Mouse (Mus musculus) c-Kit-positive CD71-positive TER-119-negative erythroid progenitor cells, embryonic 14.5 days (primary cell): Measurements from ENCODE around the gene Dnajc4.
"Not testable (repeated sequence)": the region's sequence is repeated elsewhere in the genome, so short reads cannot be mapped to it uniquely, and the experiment has no call there.

Source experiments
- DNase-seq: peaks from one replicate; pipeline ENCODE4 v3.0.0-alpha.2; 2013; ENCODE audit warnings: low read depth

The Dnajc4 gene

DNA sequence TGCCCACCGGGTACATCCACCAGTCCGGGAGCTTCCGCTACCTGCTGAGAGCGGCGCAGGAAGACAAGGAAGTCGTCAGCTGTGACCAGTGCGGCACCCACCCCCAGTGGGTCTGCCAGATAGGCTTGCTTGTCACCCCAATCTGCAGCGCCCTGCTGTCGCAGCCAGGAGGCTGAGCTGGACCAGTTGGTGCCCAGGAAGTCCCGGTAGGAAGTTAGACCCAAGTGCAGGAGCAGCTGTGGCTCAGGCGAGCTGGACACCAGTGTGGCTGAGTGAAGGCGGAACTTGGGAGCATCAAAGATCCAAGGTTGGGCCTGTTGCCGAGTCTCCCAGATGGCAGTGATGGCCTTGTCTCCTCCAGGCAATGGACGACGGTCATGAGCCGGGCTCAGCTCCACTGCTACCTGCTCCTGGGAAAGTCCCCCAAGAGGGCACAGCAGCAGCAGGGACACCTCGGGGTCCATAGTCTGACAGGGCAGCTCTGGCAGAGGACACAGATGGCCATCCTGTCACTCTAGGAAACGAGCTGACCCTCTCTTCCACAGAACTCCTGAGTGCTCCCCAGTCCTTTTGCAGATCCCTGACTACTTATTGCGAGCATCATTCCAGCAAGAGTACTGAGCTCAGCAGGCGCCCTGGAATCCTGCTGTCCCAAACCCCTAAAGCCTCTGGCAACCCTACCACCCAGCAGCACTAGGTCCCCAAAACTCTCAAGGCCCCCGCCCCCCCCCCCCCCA, 3.1 kb upstream of the Dnajc4 start:
- no peak for DNase-seq

DNA sequence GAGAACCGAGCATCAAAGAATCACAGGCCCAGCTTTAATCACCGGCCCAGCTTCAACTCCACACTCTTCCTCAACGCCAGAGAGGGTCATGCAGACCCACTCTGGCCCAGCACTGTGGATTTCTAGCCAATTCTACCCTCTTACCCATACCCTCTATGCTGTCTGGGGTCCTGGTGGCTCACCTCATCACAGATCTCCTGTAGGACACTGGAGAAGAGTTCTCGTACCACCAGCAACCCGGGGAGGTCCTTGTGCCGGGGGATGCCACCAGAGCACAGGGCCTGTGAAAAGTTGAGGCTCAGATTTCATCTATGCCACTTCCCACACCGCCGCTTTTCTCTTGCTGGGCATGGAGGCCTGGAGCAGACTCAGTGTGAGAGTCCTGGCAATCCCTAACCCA, 2.1 kb upstream of the Dnajc4 start:
- DNase-seq, result no peak

DNA sequence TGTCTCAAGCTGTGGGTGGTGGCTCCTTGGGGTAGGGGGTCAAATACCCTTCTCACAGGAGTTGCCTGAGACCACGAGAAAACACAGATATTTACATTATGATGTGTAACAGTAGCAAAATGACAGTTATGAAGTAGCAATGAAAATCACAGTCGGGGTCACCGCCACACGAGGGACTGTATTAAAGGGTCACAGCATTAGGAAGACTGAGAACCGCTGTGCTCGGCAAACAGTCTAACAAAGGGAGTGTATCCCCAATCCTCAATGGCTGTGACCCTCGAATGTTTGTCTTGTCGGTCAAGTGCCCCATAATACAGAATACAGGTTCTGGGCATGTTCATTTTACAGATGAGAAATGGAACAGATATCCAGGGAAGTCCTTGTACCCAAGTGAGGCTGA, 1.6 kb upstream of the Dnajc4 start:
- DNase-seq, result no peak

DNA sequence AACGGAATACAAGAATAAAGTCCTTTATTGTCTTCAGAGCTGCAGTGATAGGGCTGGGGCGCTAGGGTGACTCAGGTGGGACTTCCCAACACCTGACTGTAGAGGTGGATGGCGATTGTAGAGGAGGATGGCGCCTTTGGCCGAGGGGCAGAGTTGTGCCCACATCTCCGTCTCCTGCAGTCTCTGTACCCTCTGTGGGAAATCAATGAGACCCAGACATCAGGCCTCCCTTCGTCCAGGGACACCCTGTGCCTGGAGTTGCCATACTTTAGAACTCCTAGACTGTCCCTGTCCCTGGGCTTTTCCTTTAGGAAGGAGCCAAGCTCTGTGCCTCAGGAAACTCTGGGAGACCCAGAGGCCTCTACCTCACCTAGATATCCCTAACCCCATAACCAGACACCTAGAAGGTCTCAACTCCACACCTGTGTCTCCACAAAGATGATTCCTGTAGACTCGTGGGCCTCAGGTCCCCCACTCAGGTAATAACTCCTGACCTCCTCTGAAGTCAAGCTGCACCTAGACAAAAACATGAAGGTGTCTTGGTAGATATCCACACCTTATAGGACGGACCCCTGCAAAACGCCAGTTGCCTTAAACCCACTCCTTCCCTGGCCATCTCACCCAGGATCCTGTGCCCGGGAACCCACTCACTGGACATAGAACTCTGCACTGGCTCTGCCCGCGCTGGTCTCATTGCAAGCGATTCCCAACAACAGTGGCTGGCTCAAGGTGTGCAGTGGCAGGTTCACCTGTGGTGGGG, 819 bp upstream of the Dnajc4 start:
- no peak for DNase-seq

DNA sequence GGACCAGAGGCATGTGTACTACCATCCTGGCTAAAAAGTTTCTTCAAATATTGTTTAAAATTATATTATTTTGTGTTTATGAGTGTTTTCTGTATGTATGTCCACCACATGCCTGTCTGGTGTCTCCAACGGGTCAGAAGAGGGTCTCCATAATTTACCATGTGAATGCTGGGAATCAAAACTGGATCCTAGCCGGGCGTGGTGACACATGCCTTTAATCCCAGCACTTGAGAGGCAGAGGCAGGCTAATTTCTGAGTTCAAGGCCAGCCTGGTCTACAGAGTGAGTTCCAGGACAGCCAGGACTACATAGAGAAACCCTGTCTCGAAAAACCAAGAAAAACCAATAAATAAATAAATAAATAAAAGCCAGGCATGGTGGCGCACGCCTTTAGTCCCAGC, 1.2 kb downstream of the Dnajc4 start:
- not testable (repeated sequence) for DNase-seq

DNA sequence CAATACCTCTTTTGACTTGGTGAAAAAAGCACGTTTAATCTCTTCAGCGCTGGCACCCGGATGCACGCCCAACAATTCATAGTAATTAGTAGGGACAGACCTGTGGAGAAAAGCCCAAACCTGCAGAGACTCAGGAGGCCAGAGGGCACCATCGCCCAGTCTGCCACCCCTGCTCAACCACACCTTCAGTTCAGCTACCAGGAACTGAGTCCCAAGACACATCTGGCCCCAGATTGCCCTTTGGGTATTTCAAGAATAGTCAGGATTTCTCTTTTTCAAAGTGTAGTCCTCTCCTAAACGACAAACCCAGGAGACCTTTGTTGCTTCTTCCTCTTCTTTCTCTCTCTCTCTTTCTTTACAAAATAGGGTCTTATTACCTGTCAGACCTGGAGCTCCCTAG, 1.7 kb downstream of the Dnajc4 start:
- DNase-seq, result no peak

DNA sequence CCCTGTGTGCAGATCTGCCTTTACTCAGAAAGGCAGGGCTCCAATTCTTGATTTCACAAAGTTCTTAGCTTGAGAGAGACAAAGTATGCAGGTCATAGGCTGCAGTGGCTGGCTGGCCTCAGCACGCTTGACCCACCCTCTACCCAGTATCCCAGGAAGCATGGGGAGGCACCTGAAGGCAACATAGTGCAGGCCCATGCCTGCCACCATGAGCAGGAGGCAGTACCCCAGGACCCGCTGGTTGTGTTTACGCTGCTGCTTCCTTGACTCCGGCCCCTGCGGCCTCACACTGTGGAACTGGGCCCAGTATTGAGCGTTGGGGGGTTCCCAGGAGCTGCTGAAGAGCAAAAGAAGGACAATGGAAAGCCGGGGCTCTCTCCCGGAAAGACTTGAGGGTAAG, 3.1 kb downstream of the Dnajc4 start:
- no peak for DNase-seq

DNA sequence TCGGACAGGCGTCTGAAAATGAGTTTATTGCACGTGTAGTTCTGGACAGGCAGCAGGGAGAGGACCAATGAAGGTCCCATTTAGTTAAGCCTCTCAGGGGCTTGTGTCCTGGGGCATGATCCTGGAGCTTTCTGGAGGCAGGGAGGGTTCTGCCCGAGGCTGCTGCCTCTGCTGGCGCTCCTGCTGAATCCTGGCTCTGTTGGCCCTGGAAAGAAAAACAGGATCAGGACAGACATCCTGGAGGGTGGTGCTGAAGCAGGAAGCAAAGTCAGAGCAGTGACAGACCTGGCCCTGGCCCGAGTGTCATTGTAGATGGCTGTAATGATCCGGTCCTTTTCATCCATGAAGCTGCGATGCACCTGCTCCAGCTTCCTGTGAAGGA, 4.5 kb downstream of the Dnajc4 start:
- no peak for DNase-seq

DNA sequence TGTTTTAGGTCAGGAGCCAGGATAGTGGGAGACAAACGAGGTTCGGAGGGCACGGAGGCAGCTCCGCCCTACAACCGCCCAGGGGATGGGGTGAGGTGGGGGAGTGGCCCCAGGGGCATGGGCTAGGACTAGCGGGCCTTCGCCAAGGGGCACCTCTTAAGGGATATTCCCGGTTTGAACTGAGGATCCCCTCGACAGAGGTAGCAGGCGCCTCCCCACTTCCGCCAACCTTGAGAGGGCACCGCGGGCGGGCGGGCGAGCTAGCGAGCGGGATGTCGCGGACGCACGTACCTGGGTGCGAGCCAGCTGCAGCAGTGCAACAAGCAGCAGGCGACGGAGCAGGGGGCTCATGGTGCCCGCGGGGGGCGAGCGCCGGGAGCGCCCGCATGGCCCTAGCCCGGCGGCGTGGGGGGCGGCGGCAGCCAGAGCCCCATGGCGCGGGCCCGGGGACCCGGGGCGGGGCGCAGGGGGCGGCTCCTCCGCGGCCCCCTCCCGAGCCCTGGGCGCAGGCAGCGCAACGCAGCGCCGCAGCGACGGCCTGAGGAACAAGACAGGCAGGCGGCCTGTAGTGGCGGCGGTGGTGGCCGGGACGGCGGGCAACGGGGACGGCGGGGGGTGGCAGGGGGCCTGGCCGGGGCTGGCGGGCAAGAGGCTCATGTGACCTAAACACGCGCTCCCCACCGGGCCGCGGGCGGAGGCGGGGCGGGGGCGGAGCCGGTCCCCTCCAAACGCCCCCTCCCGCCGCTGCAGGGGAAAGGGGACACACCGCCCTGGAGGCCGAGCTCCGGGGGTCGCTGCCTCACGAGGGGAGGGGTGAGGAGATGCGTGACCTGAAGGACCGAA, 5.1 kb downstream of the Dnajc4 start, which contains the start of gene Vegfb:
TSS of gene Vegfb (minus strand) at position 591 of the 843 bp plus-strand sequence.
- DNase-seq, result no peak

DNA sequence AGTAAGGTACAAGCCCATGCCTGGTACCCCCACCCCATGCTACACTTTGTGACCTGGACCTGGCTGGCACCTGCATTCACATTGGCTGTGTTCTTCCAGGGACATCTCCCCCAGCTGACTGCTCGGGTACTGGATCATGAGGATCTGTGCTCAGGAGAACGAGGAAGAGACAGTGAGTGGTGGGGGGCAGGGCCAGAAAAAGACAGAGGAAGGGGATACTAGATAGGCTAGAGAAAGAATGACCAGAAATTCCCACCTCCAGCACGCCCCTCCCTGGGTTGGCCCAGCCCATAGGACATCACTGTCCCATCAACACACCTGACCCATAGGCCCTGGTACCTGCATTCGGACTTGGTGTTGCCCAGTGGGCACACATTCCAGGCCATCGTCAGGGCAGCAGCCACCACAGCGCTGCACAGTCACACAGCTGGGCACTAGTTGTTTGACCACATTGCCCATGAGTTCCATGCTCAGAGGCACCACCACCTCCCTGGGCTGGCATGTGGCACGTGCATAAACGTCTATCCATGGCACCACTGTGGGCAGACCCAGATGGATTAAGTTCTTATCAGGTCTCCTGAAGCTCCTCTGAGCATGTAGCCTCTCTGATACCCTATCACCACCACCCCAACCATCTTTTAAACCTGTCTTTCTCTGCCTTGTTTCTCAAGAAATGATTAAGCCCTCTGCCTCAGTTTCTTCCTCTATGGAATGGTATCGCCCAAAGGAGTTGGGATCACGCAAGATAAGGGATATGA, 6.2 kb downstream of the Dnajc4 start:
- no peak for DNase-seq

DNA sequence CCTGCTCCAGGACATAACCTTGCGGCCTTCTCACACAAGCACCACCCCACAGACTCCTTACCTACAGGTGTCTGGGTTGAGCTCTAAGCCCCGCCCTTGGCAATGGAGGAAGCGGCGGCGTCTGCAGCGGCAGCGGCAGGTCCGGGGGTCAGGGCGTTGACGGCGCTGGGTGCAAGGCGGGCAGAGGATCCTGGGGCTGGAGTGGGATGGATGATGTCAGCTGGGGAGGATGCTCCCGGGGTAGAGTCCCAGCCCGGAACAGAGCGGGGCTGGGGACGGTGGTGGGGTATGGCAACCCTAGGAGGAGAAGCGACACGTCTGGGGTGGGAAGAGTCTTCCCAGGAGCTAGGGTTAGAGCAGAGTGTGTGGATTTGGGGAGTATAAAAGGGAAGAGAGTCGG, 7.1 kb downstream of the Dnajc4 start:
- no peak for DNase-seq

DNA sequence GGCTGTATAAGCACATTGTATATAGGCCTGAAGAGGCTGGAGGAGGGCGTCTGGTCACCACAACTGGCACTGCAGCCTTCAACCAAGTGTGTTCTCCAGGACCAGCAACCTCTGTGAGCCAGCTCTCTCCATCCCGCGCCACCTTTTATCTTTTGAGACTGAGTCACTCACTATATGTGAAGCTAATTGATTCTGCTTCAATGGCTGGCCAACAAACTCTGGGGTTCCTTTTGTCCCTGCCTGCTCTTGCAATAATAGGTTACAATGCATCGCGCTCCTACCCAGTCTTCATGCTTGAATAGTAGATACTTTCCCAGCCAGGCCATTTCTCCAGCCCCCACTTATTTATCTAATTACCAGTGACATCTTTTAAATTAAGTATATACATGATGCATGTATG, 8.8 kb downstream of the Dnajc4 start:
- DNase-seq, result no peak

DNA sequence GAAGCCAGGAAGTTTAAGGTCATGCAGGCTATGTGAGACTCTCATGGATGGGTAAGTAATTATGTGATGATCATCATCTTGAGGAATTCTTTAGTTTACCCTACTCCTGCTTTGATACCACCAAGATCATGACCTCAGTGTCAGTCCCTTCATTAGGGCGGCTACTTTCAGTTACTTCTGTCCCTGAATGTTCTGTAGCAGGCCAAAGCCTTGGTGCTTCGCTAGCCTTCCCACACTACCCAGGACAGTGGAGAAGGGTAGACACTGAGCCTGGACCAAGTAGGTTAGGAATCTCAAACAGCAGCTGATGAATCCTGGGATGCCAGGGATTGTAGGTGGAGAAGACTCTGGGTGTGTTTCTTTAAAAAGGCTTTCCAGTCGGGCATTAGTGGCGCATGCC, 10.9 kb downstream of the Dnajc4 start:
- no peak for DNase-seq

DNA sequence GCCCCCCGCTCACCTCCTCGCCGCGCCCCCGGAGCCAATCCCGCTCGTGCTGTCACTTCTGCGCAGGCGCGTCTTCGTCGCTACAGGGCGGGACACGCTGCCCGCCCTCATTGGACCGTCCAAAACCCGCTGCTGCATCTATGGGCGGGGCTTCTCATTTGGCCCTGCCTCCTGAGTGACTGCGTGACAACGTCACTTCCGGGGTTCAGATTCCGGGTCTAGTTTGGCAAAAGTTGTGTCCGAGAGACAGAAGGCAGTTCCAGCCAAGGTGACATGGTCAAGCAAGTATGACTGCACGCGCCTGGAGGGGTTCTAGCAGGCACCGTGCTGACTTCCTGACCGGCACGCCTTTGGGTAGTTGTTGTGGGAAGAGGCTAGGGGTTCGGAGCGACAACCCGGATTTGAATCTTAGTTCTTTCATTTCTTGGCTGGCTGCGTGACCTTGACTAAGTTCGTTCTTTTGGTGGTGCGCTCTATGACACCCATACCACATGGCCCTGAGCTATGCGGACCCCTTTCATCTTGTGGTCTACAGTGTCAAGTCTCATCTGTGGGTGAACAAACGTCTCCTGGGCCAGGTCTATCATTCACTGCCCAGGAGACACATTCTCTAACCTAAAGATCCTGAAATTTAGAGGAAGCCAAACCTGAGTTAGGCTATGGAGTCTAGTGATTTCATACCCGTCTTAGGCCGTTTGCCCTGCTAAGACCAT, 11.8 kb downstream of the Dnajc4 start, which contains the start of gene Fkbp2:
TSS of gene Fkbp2 (minus strand) at position 121 of the 713 bp plus-strand sequence.
- DNase-seq, result peak; percentile 97

DNA sequence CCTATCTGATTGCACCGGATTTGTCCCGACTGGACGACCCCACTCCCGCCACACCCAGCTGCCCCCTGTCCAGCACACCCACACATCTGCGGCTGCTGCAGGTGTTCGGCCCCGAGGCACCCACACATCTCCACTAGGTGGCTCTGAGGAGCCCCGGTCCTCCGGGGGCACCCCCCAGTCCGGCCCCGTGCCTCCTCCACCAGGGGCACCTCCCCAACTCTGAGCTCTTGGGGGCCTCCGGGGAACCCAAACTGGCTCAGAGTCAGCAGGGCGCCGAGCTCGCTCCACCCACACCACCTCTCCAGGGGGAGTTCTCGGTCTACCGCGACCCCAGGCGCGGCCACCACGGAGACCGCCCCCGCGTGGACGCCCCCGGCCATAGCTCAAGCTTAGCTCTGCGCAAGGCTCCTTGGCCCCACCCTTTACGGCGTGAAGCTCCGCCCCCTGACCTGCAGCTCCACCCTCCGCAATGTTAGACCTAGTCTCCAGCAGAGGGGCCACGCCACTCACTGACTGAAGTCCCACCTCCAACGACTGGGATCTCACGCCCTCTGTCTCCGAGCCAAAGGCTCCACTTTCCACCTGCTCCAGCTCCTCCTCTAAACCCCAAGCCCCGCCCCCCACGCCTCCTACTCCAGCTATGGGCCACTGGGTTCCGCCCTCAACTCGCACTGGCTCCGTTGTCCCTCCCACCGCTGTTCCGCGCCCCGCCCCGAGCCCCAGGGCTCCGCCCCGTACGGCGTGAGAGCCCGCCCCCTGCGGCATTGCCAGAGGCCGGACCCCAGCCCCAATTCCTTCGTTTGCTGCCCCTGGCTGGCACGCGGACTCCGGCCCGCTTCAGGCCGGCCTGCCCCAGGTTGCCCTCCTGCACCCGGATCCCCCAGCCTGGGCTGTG, 12.6 kb downstream of the Dnajc4 start:
- DNase-seq, result peak; percentile 99

DNA sequence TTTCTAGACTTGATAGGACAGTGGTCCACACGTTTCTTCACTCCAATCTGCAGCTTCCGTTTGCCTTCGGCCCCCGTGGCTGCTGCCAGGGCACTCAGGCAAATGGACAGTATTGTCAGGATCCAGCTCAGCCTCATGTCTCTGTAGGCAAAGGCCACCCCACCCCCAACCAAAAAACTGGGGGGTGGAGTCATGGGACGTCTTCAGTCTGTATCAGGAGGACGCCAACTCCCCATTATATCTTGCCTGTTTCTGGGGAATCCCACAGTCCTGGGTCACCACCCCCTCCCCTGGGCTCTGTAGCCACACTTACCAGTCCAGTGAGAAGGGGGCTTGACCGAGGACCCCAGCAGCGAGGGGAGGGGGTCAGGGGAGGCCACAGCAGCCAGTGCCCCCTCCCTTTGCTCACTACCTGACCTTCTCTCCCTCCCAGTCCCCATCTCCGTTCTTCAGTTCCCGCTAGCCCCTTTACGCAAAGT, 13.3 kb downstream of the Dnajc4 start:
- peak; percentile 80 for DNase-seq

DNA sequence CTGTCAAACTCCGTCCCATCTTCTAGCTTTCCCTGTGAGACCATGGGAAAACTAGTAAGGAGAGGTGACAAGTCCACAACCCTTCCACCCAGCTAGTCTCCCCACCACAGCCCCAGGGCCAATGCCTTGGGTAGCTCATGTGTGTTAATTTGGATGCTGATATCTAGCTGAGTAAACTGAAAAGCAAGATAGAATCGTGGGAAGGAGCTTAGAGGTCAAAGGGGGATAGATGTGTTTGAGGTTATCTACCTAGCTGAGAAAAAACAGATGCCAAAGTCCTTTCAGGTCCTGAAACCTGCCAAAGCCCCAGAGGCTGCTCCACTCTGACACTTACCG, 13.8 kb downstream of the Dnajc4 start:
- DNase-seq, result no peak

DNA sequence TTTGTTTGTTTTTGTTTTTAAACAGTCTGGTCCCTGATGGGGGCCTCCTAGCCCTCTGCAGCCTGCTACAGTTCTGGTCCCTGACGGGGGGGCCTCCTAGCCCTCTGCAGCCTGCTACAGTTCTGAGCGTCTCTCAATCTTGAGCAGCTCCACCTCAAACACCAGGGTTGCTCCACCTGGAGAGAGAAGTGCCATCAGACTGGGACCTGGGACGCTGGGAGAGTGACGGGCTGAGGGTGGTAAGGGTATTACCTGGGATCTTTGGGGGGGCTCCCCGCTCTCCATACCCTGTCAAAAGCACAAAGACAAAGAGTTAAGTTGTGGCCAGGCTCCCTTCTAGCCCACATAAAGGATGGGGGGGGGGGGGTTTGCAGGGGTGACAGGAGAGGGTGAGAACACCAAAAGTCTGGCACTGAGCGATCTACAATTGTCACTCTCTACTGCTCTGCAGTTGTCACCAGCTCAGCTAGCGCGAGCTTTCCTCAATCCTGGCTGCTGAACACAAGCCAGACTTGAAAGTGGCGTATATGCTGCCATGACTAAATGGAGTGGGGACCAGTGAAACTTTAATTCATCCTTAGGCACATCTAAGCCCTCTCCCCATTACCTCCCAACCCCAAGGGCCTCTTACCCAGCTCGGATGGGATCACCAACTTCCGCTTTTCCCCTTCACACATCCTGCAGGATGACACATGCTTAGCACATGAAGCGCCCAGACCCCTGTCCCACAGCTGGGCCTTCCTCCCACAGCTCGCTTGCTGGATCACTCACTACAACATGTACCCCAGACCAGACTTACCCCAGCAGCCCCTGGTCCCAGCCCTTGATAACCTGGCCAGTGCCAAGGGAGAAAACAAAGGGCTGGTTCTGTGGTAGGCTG, 14.4 kb downstream of the Dnajc4 start:
- no peak for DNase-seq
